Mouse (Mus musculus) CH12.LX (cell line): ENCODE results near the gene Sez6l2.

Experiments
- CHD2 ChIP-seq: IDR thresholded peaks from 2 replicates; pipeline ENCODE4 v1.6.1; 2011; ENCODE audit warnings: low read length, improper control_type of control experiment
- CTCF ChIP-seq, 2 experiments: IDR thresholded peaks in 1 of 2; conservative IDR thresholded peaks in 1 of 2; 2 replicates each; pipeline ENCODE4 v1.5.1; 2011 to 2012; ENCODE audit warnings: low read depth in 2 of 2, low read length in 2 of 2, improper control_type of control experiment in 1 of 2, inconsistent platforms in 1 of 2, mild to moderate bottlenecking in 1 of 2, moderate library complexity in 1 of 2
- POLR2A ChIP-seq: IDR thresholded peaks from 2 replicates; pipeline ENCODE4 v1.6.1; 2011; ENCODE audit warnings: low read depth, mild to moderate bottlenecking, improper control_type of control experiment, low read length
- RAD21 ChIP-seq: IDR thresholded peaks from 2 replicates; pipeline ENCODE4 v1.6.1; 2011; ENCODE audit warnings: low read depth, mild to moderate bottlenecking, low read length, improper control_type of control experiment, moderate library complexity
- TBP ChIP-seq: conservative IDR thresholded peaks from 2 replicates; pipeline ENCODE4 v1.6.1; 2011; ENCODE audit warnings: low read depth, low read length, improper control_type of control experiment
- USF1 ChIP-seq: IDR thresholded peaks from 2 replicates; pipeline ENCODE4 v1.6.1; 2014; ENCODE audit warnings: low read depth, mild to moderate bottlenecking, inconsistent platforms, low read length, improper control_type of control experiment
- USF2 ChIP-seq: conservative IDR thresholded peaks from 2 replicates; pipeline ENCODE4 v1.6.1; 2011; ENCODE audit warnings: low read depth, low read length, improper control_type of control experiment

GRCm38 (mm10) chr7:127011717-127012116 lies 61.4 kb downstream of the Sez6l2 start:
- TF ChIP-seq USF1 (no peak), POLR2A (no peak), CHD2 (no peak), USF2 (no peak), TBP (no peak), RAD21 (no peak), CTCF (conservative IDR thresholded peaks at IDR 0.05 in 1 of 2, IDR thresholded peaks at IDR 0.05 in 1 of 2; ENCODE audit: low read depth in 2 of 2, low read length in 2 of 2) (no peak)
